Mouse (Mus musculus) neural tube, embryonic 14.5 days (tissue): ENCODE data around the gene Epx. TPM values are rescaled to one million over a fixed set of nuclear protein-coding genes. Genes with fewer than 3 reads are reported as not detected.
A peak's percentile ranks its signal among the peaks of the same experiment; 100 is the strongest.

Experiments
- ATAC-seq: fragments of 200-750 bp; cut with Nextera tagmentation; 2 replicates; pipeline ENCODE4 v1.8.0; 2017; ENCODE audit warnings: low read depth, mild to moderate bottlenecking, moderate TSS enrichment, moderate library complexity
- H3K27ac ChIP-seq: fragments of 300-500 bp; sonication (generic); 2 replicates; pipeline ENCODE4 v1.5.1; 2014; ENCODE audit warnings: low read depth, mild to moderate bottlenecking, control low read depth, low read length, moderate library complexity, mixed read lengths
- H3K27me3 ChIP-seq: fragments of 300-500 bp; sonication (generic); 2 replicates; pipeline ENCODE4 v1.6.1; 2014; ENCODE audit warnings: low read length; ENCODE audit not compliant: control insufficient read depth, insufficient read depth
- H3K36me3 ChIP-seq: fragments of 300-500 bp; sonication (generic); 2 replicates; pipeline ENCODE4 v1.6.1; 2014; ENCODE audit warnings: low read length, mixed read lengths; ENCODE audit not compliant: control insufficient read depth, insufficient read depth
- H3K4me1 ChIP-seq: fragments of 300-500 bp; sonication (generic); 2 replicates; pipeline ENCODE4 v1.6.1; 2014; ENCODE audit warnings: low read length; ENCODE audit not compliant: control insufficient read depth, insufficient read depth
- H3K4me2 ChIP-seq: fragments of 300-500 bp; sonication (generic); 2 replicates; pipeline ENCODE4 v1.6.1; 2014; ENCODE audit warnings: mild to moderate bottlenecking, low read depth, low read length, control low read depth
- H3K4me3 ChIP-seq: fragments of 300-500 bp; sonication (generic); 2 replicates; pipeline ENCODE4 v1.5.1; 2014; ENCODE audit warnings: low read depth, low read length, control low read depth, mixed read lengths
- H3K9ac ChIP-seq: fragments of 300-500 bp; sonication (generic); replicated peaks from 2 replicates; pipeline ENCODE4 v1.6.1; 2014; ENCODE audit warnings: low read depth, mild to moderate bottlenecking, control low read depth, low read length, mixed read lengths
- H3K9me3 ChIP-seq: fragments of 300-500 bp; sonication (generic); 2 replicates; pipeline ENCODE4 v1.6.1; 2016; ENCODE audit warnings: low read length; ENCODE audit not compliant: control insufficient read depth
- WGBS: fragments of 180-500 bp; shearing (Covaris S2); extraction: QIAGEN DNeasy Blood & Tissue Kit; methylation state at CpG from one replicate; pipeline ENCODE4 v1.1.7; 2014; 5-methylcytosine and 5-hydroxymethylcytosine counted together
- polyA plus RNA-seq: library from polyadenylated mRNA; unstranded; fragments of >200 nt; fragmentation: Nextera tagmentation; extraction: Ambion mirVana; gene quantifications from 2 replicates; pipeline ENCODE4 v1.2.1, GENCODE M21; 2014

The Epx gene
- polyA plus RNA-seq, 1 experiment from 2014 or later: 0.46 TPM

DNA sequence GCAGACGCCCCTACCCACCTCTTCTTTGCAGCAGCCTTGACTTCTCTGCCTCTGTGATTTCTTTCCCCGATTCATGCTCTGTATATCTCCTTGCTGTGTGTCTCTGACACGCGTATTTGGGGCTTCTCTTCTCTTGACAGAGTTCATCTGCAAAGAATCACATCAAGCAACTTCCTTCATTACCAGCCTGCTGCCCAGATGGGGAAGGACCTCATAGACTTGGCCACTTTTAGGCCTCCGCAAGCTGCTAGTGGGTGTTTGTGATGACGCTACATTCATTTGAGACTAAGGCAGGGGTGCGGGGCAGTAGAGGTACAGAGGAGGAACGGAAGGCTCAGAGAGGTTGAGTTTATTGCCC lies 21.8 kb downstream of the Epx start:
- 29% methylated on average over 8 of the region's 8 CpGs for WGBS
- peak overlapping the region; percentile 51 for H3K4me3 ChIP-seq
- no peaks in the 10 kb centered on the region for H3K27me3 ChIP-seq
- peak overlapping the region; percentile 41; the same call in 1 of the 2 replicates for H3K27ac ChIP-seq
- peak overlapping the region; percentile 63 for H3K4me2 ChIP-seq
- H3K9me3 ChIP-seq: no peaks in the 10 kb centered on the region
- peak; percentile 25; the same call in 1 of the 2 replicates for ATAC-seq
- H3K4me1 ChIP-seq: 0 out of 2 replicates have a peak, but pooled peaks cover 3% of the 10 kb centered on the region
- 0 out of 2 replicates have a peak, but pooled peaks cover 7% of the 10 kb centered on the region for H3K36me3 ChIP-seq
- H3K9ac ChIP-seq: peak overlapping the region; percentile 43

- Histone ChIP-seq H3K36me3 (0 out of 2 replicates have a peak, but pooled peaks cover 2% of the 10 kb centered on the region), H3K4me3 (peak within 1 kb of the TSS; percentile 51), H3K4me1 (0 out of 2 replicates have a peak, but pooled peaks cover 3% of the 10 kb centered on the region), H3K27ac (peak within 1 kb of the TSS; percentile 41; the same call in 1 of the 2 replicates), H3K27me3 (no peaks in the 10 kb centered on the region), H3K9me3 (no peaks in the 10 kb centered on the region), H3K9ac (peak within 1 kb of the TSS; percentile 43), H3K4me2 (peak within 1 kb of the TSS; percentile 63)
- ATAC-seq: peak; percentile 98
- 5% methylated on average over 40 of the region's 40 CpGs for WGBS
Observed at GRCm38 (mm10) chr11:87852690-87853596, 22.4 kb downstream of the Epx start, which contains the start of gene Mks1. TSS of gene Mks1 (plus strand) at chr11:87853215.

DNA sequence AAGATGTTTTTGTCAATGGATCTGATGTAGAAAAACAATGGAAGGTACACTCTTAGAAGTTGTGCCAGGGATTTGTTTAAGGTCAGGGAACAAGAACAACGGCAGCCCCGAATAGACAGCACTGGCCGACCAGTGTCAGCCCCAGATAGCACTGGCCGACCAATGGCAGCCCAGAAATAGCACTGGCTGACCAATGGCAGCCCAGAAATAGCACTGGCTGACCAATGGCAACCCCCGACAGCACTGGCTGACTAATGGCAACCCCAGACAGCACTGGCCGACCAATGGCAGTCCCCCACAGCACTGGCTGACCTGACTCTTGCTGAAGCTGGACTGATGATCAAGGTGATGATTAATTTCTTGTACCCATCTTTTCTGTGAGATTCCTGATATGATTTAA lies 27.5 kb downstream of the Epx start:
- no peak overlapping the region for H3K4me3 ChIP-seq
- H3K4me1 ChIP-seq: no peaks in the 10 kb centered on the region
- H3K36me3 ChIP-seq: no peaks in the 10 kb centered on the region
- H3K27me3 ChIP-seq: no peaks in the 10 kb centered on the region
- no peak overlapping the region for H3K27ac ChIP-seq
- H3K9ac ChIP-seq: no peak overlapping the region
- no peak for ATAC-seq
- no peaks in the 10 kb centered on the region for H3K9me3 ChIP-seq
- WGBS: 70% methylated on average over 6 of the region's 6 CpGs
- no peak overlapping the region for H3K4me2 ChIP-seq

GRCm38 (mm10) chr11:87846968-87847600 lies 28.3 kb downstream of the Epx start:
- H3K27ac ChIP-seq: no peak overlapping the region
- H3K4me3 ChIP-seq: no peak overlapping the region
- 84% methylated on average over 12 of the region's 12 CpGs for whole genome bisulfite sequencing
- no peak for ATAC-seq
- H3K36me3 ChIP-seq: no peaks in the 10 kb centered on the region
- H3K4me2 ChIP-seq: no peak overlapping the region
- H3K27me3 ChIP-seq: no peaks in the 10 kb centered on the region
- H3K9ac ChIP-seq: no peak overlapping the region
- H3K4me1 ChIP-seq: no peaks in the 10 kb centered on the region
- no peaks in the 10 kb centered on the region for H3K9me3 ChIP-seq

DNA sequence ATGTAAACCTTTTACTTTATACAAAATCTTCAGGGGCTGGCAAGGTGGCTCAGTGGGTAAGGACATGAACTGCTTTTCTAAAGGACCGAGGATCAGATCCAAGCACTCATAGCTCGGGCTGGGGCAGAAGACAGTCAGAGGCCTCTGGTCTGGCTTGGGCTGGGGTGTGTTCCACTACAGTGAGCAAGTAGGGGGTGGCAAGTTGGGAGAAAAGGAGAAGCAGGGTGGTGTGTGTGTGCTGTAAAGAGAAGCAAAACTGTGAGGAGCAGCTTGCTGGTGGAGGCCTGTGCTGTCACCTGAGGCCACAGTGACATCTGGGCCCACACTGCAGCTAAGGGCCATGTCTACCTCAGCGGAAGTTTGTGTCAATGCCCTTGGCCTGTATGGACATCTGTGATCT lies 33.9 kb downstream of the Epx start:
- Histone ChIP-seq H3K4me3 (no peak overlapping the region), H3K9ac (no peak overlapping the region), H3K36me3 (no peaks in the 10 kb centered on the region), H3K27me3 (no peaks in the 10 kb centered on the region), H3K9me3 (no peaks in the 10 kb centered on the region), H3K27ac (no peak overlapping the region), H3K4me2 (no peak overlapping the region), H3K4me1 (no peaks in the 10 kb centered on the region)
- 84% methylated on average over 3 of the region's 3 CpGs for WGBS
- no peak for ATAC-seq

DNA sequence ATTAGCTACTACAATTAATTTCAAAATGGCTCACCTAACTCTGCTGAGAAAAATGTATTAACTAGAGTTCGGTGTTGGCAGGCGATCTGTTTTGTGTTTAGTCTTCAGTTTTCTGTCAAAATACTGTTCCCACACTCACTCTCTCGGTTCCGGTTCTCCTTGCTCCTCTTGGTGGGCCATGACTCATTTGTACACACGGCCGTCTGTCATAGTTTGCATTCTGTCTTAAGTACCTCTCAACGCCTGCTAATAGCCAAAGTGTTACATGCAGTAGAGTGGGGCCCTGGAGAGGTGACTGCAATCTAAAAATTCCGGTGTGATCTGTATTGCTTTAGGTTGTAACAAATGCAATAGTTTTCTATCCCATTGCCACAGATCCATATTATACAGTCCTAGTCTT lies 34.7 kb downstream of the Epx start:
- H3K4me2 ChIP-seq: no peak overlapping the region
- H3K36me3 ChIP-seq: no peaks in the 10 kb centered on the region
- H3K27me3 ChIP-seq: no peaks in the 10 kb centered on the region
- H3K4me1 ChIP-seq: no peaks in the 10 kb centered on the region
- no peak overlapping the region for H3K4me3 ChIP-seq
- H3K9me3 ChIP-seq: no peaks in the 10 kb centered on the region
- no peak overlapping the region for H3K9ac ChIP-seq
- no peak for ATAC-seq
- H3K27ac ChIP-seq: no peak overlapping the region
- WGBS: 92% methylated on average over 8 of the region's 8 CpGs

- Histone ChIP-seq H3K9ac (no peak within 1 kb of the TSS), H3K27ac (no peak within 1 kb of the TSS), H3K27me3 (no peaks in the 10 kb centered on the region), H3K9me3 (no peaks in the 10 kb centered on the region), H3K36me3 (no peaks in the 10 kb centered on the region), H3K4me3 (no peak within 1 kb of the TSS), H3K4me2 (no peak within 1 kb of the TSS), H3K4me1 (no peaks in the 10 kb centered on the region)
- 16% methylated on average over 10 of the region's 10 CpGs for WGBS
- no peak for ATAC-seq
Observed at GRCm38 (mm10) chr11:87828239-87828900, 47.0 kb downstream of the Epx start, which contains the start of gene Lpo. TSS of gene Lpo (minus strand) at chr11:87828289.

- Histone ChIP-seq H3K36me3 (no peaks in the 10 kb centered on the region), H3K27me3 (no peaks in the 10 kb centered on the region), H3K4me1 (no peaks in the 10 kb centered on the region), H3K4me2 (no peak overlapping the region), H3K27ac (no peak overlapping the region), H3K9ac (no peak overlapping the region), H3K9me3 (no peaks in the 10 kb centered on the region), H3K4me3 (no peak overlapping the region)
- 51% methylated on average over 5 of the region's 5 CpGs for WGBS
- no peak for ATAC-seq
Observed at GRCm38 (mm10) chr11:87821502-87821901, 53.8 kb downstream of the Epx start.
